Mouse (Mus musculus) cortical plate, adult 2 months (tissue): ENCODE results near the gene Kirrel2. TPM values are rescaled to one million over a fixed set of nuclear protein-coding genes. Genes with fewer than 3 reads are reported as not detected.
"Not testable (repeated sequence)": the region's sequence is repeated elsewhere in the genome, so short reads cannot be mapped to it uniquely, and the experiment has no call there.

ENCODE experiments used
- H3K27ac ChIP-seq: fragments of 200-500 bp; 2 replicates; pipeline ENCODE4 v1.5.1; 2012; ENCODE audit warnings: low read length, control low read depth, inconsistent platforms; ENCODE audit not compliant: insufficient read depth
- H3K4me1 ChIP-seq: fragments of 200-500 bp; 2 replicates; pipeline ENCODE4 v1.6.1; 2011; ENCODE audit warnings: low read length; ENCODE audit not compliant: control insufficient read depth, insufficient read depth
- H3K4me3 ChIP-seq: fragments of 200-500 bp; 2 replicates; pipeline ENCODE4 v1.5.1; 2011; ENCODE audit warnings: mild to moderate bottlenecking, low read length, control low read depth; ENCODE audit not compliant: insufficient read depth
- CTCF ChIP-seq: fragments of 200-500 bp; IDR thresholded peaks from 2 replicates; pipeline ENCODE4 v1.5.1; 2011; ENCODE audit warnings: mild to moderate bottlenecking, control low read depth, low read length; ENCODE audit not compliant: insufficient read depth; ENCODE audit errors: extremely low read depth
- POLR2A ChIP-seq: fragments of 200-500 bp; IDR thresholded peaks from 2 replicates; pipeline ENCODE4 v1.6.1; 2011; ENCODE audit warnings: mild to moderate bottlenecking, low read length, control low read depth; ENCODE audit not compliant: insufficient read depth; ENCODE audit errors: extremely low read depth
- polyA plus RNA-seq: library from polyadenylated mRNA; depleted of rRNA; stranded (reverse); fragments of >200 nt; gene quantifications from 2 replicates; pipeline ENCODE4 v1.2.3, GENCODE M21; 2012; rRNA removed

Kirrel2 gene
- 7.8 and 8.3 TPM in 2 replicates for polyA plus RNA-seq

- no peak for TF ChIP-seq CTCF
- TF ChIP-seq POLR2A, result no peak
- H3K27ac ChIP-seq, result no peak within 1 kb of the TSS
Observed at GRCm38 (mm10) chr7:30457629-30458330, at the start of gene Kirrel2, which contains the start of gene Nphs1. Kirrel2 (minus strand) TSS chr7:30457690. Nphs1 (plus strand) TSS chr7:30458315.

GRCm38 (mm10) chr7:30501159-30501558, 43.7 kb upstream of the Kirrel2 start:
- not testable (repeated sequence) for H3K4me3 ChIP-seq

More at GRCm38 (mm10) chr7:30457629-30458330, at the start of gene Kirrel2, which contains the start of gene Nphs1:
- peak within 1 kb of the TSS; percentile 16 for H3K4me3 ChIP-seq
- no peaks in the 10 kb centered on the region for H3K4me1 ChIP-seq

DNA sequence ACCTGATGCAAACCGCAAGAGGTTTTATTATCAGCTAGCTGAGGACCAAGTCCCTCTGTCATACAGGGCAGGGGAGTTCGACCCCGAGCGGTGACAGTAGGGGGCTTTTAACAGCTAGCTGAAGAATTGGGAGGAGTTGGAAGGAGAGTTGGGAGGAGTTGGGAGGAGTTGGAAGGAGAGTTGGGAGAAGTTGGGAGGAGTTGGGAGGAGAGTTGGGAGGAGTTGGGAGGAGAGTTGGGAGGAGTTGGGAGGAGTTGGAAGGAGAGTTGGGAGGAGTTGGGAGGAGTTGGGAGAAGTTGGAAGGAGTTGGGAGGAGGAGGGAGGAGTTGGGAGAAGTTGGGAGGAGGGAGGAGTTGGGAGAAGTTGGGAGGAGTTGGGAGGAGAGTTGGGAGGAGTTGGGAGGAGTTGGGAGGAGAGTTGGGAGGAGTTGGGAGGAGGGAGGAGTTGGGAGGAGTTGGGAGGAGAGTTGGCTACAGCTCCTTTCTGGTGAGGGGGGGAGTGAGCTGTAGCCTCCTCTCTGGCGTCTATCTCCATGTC, 38.1 kb upstream of the Kirrel2 start:
- not testable (repeated sequence) for H3K4me1 ChIP-seq, H3K27ac ChIP-seq, H3K4me3 ChIP-seq

More at GRCm38 (mm10) chr7:30501159-30501558, 43.7 kb upstream of the Kirrel2 start:
- H3K27ac ChIP-seq, H3K4me1 ChIP-seq: not testable (repeated sequence)

DNA sequence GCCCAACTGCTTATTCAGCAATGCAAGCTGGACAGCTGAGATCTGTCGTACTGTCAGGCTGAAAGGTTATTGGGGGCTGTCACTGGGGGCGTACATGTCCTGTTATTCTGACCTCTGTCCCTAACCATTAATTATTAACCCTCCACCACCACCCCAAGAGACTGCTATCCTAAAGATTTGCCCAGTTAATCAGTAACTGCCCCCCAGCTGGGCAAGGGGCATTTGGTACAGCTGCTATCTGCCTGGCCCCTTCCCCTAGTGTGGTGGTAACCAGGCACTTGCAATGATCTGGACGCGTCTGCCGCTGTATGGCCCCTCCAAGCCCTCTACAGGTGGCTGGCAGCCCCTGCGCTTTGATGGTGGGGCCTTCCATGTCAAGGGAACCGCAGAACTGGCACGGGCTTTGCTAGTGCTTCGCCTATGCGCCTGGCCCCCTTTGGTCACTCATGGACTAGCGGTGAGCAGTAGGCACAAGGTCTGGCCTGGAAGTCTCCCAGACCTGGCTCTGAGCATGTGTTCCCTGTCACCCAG, 36.0 kb upstream of the Kirrel2 start, which contains the start of gene Prodh2:
Prodh2 (plus strand) TSS at position 222 of the 531 bp plus-strand sequence.
- H3K4me1 ChIP-seq, result no peaks in the 10 kb centered on the region
- H3K27ac ChIP-seq, result no peak within 1 kb of the TSS
- no peak within 1 kb of the TSS for H3K4me3 ChIP-seq
- TF ChIP-seq POLR2A (no peak), CTCF (no peak)

GRCm38 (mm10) chr7:30492765-30493164, 35.3 kb upstream of the Kirrel2 start:
- Histone ChIP-seq H3K4me1 (no peaks in the 10 kb centered on the region), H3K27ac (no peak overlapping the region), H3K4me3 (no peak overlapping the region)
- no peak for TF ChIP-seq POLR2A
- peak; percentile 79 for TF ChIP-seq CTCF

GRCm38 (mm10) chr7:30490957-30491307, 33.4 kb upstream of the Kirrel2 start:
- peak; percentile 8; the same call in 1 of the 2 replicates for TF ChIP-seq CTCF
- no peak for TF ChIP-seq POLR2A
- Histone ChIP-seq H3K4me1 (no peaks in the 10 kb centered on the region), H3K4me3 (no peak overlapping the region), H3K27ac (no peak overlapping the region)

DNA sequence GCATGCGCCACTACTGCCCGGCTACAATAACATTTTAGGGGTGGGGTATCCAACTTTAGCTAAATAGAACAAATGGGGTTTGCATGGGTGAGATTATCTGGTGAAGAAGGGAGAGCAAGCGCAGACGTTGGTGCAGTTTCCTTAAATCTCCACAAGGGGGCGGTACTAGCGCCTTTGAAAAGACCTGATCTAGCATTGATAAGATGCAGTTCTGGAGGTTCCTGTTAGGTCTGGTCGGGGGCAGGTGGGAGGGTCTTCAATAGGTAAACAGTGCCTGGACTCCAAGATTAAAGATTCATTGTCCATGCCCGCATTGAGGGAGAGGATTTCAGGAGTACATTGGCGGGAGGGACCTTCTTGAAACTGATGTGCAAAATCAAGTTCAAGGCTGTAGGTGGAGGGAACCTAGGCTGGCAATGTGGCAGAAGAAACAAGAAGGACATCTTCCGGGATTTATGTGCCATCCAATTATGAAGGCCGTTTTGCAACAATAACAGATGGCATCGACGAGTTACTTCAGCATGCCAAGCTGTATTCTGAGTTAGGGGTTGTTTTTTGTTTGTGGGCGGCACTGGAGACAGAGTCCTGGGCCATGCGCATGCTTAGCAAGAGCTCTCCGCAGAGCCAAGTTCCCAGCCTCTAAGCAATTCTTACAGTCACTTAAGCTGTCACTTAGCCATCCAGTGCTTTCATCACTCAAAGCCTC, 32.9 kb upstream of the Kirrel2 start:
- H3K27ac ChIP-seq, result no peak overlapping the region
- no peak for TF ChIP-seq POLR2A
- peak; percentile 69 for TF ChIP-seq CTCF
- H3K4me3 ChIP-seq, result no peak overlapping the region

DNA sequence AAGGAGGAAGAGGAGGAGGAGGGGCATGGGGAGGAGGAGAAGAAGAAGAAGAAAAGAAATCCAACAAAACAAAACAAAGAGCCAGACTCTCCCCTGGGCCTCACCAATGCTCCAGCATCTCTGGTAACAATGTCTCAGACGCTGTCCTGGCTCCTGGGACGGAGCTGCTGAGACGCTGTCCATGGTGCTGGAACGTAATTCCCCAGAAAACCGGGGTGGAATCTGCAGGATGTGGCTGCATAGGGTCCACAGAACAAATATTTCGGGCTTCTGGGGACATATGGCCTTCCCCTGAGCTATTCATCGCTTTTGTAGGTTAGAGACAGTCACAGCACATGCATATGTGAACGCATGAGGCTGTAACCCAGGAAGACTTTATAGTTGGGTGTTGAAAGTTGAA, 26.8 kb upstream of the Kirrel2 start:
- no peaks in the 10 kb centered on the region for H3K4me1 ChIP-seq
- TF ChIP-seq CTCF (no peak), POLR2A (no peak)
- H3K4me3 ChIP-seq, result no peak overlapping the region
- no peak overlapping the region for H3K27ac ChIP-seq

More for the DNA sequence above, 32.9 kb upstream of the Kirrel2 start:
- H3K4me1 ChIP-seq, result no peaks in the 10 kb centered on the region

DNA sequence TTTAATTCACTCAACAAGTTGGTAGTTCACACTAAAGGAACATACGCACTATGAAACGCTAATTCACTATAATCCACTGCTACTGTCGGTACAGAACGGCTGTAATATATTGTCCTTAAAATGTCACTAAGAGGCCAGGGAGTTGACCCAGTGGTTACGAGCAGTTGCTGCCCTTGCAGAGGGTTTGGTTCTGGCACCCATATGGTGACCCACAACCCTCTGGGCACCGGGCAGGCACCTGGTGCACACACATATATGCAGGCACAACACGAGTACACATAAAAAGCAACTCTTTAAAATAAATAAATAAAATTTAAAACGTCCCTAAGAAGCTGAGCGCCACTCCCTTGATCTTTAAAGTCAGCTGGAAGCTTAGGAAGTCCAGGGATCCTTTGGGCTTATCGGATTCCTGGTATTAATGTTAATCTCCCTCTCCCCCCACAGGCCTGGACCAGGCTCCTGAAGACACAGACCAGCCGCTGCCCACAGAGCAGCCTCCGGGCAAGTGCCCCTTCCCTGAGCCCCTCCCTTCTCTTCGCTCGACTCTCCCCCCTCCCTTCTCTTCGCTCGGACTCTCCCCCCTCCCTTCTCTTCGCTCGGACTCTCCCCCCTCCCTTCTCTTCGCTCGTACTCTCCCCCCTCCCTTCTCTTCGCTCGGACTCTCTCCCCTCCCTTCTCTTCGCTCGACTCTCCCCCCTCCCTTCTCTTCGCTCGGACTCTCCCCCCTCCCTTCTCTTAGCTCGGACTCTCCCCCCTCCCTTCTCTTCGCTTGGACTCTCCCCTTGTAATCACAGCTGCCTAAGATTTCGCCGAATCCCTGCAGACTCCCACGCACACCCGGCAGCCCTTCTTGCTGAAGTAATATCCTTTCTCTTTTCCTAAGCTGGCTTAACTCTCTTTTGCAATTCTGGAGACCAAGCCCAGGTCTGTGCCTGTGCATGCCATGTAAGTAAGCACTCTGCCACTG, 20.2 kb upstream of the Kirrel2 start:
- H3K27ac ChIP-seq, result no peak overlapping the region
- H3K4me3 ChIP-seq, result peak overlapping the region; percentile 6
- no peaks in the 10 kb centered on the region; the same call in 1 of the 2 replicates for H3K4me1 ChIP-seq
- no peak for TF ChIP-seq POLR2A
- TF ChIP-seq CTCF, result no peak

DNA sequence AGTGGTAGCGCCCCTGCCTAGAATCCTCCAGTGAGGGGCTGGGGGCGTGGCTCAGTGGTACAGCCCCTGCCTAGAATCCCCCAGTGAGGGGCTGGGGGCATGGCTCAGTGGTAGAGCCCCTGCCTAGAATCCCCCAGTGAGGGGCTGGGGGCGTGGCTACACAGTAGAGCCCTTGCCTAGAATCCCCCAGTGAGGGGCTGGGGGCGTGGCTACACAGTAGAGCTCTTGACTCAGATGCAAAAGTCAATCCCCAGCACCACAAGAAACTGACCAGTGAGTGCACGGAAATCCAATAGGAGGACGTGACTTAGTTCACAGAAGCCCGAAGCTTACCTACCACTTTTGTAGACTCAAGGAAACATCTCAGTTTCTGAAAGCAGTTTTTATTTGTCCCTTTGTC, 18.6 kb upstream of the Kirrel2 start:
- H3K4me1 ChIP-seq, H3K4me3 ChIP-seq, H3K27ac ChIP-seq: not testable (repeated sequence)
